Mouse (Mus musculus): ENCODE results near the gene Zfp871.
A peak's percentile ranks its signal among the peaks of the same experiment; 100 is the strongest.
"Not testable (repeated sequence)": the region's sequence is repeated elsewhere in the genome, so short reads cannot be mapped to it uniquely, and the experiment has no call there.

Gene Zfp871

GRCm38 (mm10) chr17:32729029-32729428 lies 59.1 kb downstream of the Zfp871 start:
- DNase-seq: peak; percentile 1

GRCm38 (mm10) chr17:32726360-32726759 lies 61.7 kb downstream of the Zfp871 start:
- not testable (repeated sequence) for DNase-seq

GRCm38 (mm10) chr17:32722771-32723170 lies 65.3 kb downstream of the Zfp871 start:
- no peak for DNase-seq

- DNase-seq: not testable (repeated sequence)
Observed at GRCm38 (mm10) chr17:32722151-32722550, 65.9 kb downstream of the Zfp871 start.
